Mouse (Mus musculus) brown adipose tissue, adult 24 weeks (tissue): ENCODE measurements around the gene Slc39a8. TPM values are rescaled to one million over a fixed set of nuclear protein-coding genes. Genes with fewer than 3 reads are reported as not detected.

Experiments used
- H3K27ac ChIP-seq: fragments of 200-500 bp; replicated peaks from 2 replicates; pipeline ENCODE4 v1.5.1; 2012; ENCODE audit warnings: low read depth, mild to moderate bottlenecking, low read length
- H3K4me1 ChIP-seq: fragments of 200-500 bp; 2 replicates; pipeline ENCODE4 v1.6.1; 2012; ENCODE audit warnings: low read length, mixed read lengths; ENCODE audit not compliant: control insufficient read depth, insufficient read depth, insufficient read length
- H3K4me3 ChIP-seq: fragments of 200-500 bp; 2 replicates; pipeline ENCODE4 v1.5.1; 2012; ENCODE audit warnings: low read depth, mild to moderate bottlenecking, low read length, moderate library complexity; ENCODE audit not compliant: insufficient read depth
- polyA plus RNA-seq: library from polyadenylated mRNA; stranded (reverse); fragments of >200 nt; gene quantifications from 2 replicates; pipeline ENCODE4 v1.2.4, GENCODE M21; 2012; ENCODE audit not compliant: missing spikeins, insufficient read depth, insufficient read length

Gene Slc39a8
- 1.4 and 2.9 TPM in 2 replicates for polyA plus RNA-seq

- Histone ChIP-seq H3K4me3 (peak within 1 kb of the TSS; percentile 69), H3K27ac (no peak within 1 kb of the TSS), H3K4me1 (no peaks in the 10 kb centered on the region)
These were observed at the start of gene Slc39a8 for GRCm38 (mm10) chr3:135825016-135825753. Gene Slc39a8, plus strand, starts transcription at chr3:135825279.

GRCm38 (mm10) chr3:135785065-135785464, 40.0 kb upstream of the Slc39a8 start:
- Histone ChIP-seq H3K27ac (no peak overlapping the region), H3K4me1 (no peaks in the 10 kb centered on the region), H3K4me3 (no peak overlapping the region)

DNA sequence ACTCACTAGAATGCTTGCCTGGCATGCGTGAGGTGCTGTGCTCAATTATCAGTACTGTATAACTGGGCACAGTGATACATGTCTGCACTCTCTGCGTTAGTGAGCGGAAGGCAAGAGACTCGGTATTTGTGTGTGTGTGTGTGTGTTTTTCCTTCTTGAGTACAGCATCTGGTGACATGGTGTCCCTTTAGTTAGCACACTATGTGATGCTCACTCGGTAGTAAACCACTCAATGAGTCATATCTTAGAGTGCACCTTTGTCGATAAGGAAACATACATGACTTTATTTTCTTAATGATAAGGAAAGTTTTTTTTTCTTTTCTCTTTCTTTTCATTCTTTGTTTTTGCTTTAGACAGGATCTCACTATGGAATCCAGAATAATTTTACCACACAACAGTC, 29.0 kb upstream of the Slc39a8 start:
- H3K4me1 ChIP-seq = no peaks in the 10 kb centered on the region
- H3K27ac ChIP-seq = no peak overlapping the region
- H3K4me3 ChIP-seq = no peak overlapping the region

DNA sequence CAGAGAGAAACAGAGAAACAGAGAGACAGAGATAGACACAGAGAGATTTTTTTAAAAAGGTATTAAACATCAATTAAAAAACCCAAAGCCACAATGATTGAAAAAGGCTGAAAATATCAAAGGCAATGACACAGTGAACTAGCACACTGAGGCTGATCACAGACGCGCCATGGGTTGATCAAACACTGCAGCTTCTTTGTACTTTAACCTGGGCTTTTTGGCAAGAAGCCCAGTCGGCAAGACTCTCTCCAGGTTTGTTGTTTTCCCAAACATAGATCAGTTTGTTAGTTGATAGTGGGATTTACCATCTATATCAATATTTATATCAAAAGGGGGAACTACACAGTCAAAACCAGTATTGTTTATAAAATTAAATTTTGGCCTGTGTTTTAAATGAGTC, 26.8 kb upstream of the Slc39a8 start:
- no peaks in the 10 kb centered on the region for H3K4me1 ChIP-seq
- no peak overlapping the region for H3K4me3 ChIP-seq
- H3K27ac ChIP-seq = no peak overlapping the region

DNA sequence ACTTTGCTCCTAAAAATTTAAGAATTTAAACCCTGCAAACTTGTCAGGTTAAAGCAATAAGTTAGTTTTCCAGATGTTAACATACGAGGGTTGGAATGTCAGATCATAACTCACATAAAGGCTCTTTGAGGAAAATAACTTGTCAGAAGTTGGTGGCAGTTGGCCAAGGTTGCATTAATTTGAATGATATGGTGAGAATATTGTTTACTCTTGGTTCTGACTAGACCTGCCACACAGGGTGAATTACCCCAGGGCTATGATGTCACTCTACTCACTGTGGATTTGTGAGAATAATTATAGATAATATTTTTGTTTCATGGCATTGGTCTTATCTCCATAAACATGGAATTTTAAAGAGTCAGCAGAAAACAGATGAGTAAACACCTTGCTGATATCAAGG, 26.4 kb upstream of the Slc39a8 start:
- no peaks in the 10 kb centered on the region for H3K4me1 ChIP-seq
- no peak overlapping the region for H3K27ac ChIP-seq
- H3K4me3 ChIP-seq = no peak overlapping the region

GRCm38 (mm10) chr3:135814665-135815064, 10.4 kb upstream of the Slc39a8 start:
- Histone ChIP-seq H3K27ac (no peak overlapping the region), H3K4me1 (no peaks in the 10 kb centered on the region), H3K4me3 (no peak overlapping the region)

- Histone ChIP-seq H3K4me3 (no peak overlapping the region), H3K4me1 (no peaks in the 10 kb centered on the region), H3K27ac (no peak overlapping the region)
These were observed 8.9 kb upstream of the Slc39a8 start for GRCm38 (mm10) chr3:135815973-135816727.

- Histone ChIP-seq H3K27ac (no peak overlapping the region), H3K4me1 (no peaks in the 10 kb centered on the region), H3K4me3 (no peak overlapping the region)
These were observed 8.0 kb upstream of the Slc39a8 start for GRCm38 (mm10) chr3:135817124-135817523.

- H3K4me3 ChIP-seq = no peak overlapping the region
- no peaks in the 10 kb centered on the region for H3K4me1 ChIP-seq
- H3K27ac ChIP-seq = no peak overlapping the region
These were observed 643 bp upstream of the Slc39a8 start for GRCm38 (mm10) chr3:135824436-135824835.

DNA sequence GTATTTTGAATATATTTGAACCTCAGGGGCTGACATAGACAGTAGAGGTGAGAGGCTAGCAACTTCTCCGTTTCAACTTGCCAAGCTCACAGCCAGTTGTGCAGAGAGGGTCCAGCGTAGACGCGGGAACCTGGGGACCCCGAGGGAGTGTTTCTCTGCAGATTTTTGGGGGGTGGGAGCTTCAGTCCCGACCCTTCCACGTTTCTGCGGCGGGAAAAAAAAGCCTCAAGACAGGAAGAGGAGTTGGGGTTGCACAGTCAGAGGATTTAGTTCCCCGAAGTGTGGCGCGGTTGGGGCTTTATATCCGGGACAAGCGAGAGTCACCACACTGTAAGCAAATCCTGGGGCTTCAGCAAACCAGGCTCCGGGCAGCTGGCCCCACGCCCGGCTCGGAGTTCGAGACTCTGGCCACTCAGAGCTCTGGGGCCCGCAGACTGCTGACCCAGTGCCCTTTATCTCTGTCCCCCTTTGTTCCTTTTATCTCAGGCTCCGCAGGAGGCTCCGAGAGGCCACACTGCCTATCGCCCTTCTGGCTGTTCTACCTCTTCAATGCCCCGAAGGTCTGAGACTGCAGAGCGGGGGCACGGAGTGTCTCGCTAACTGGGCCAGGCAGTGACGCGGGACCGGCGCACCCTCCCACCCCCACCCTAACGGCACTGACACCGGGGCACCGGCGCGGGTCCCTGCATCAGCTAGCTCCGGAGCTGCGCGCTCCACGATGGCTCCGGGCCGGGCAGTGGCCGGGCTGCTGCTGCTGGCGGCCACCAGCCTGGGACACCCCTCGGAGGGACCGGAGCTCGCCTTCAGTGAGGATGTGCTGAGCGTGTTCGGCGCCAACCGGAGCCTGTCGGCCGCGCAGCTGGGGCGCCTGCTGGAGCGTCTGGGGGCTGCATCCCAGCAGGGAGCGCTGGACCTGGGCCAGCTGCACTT, 940 bp downstream of the Slc39a8 start:
- H3K4me1 ChIP-seq = no peaks in the 10 kb centered on the region
- H3K27ac ChIP-seq = no peak overlapping the region
- H3K4me3 ChIP-seq = peak overlapping the region; percentile 69

DNA sequence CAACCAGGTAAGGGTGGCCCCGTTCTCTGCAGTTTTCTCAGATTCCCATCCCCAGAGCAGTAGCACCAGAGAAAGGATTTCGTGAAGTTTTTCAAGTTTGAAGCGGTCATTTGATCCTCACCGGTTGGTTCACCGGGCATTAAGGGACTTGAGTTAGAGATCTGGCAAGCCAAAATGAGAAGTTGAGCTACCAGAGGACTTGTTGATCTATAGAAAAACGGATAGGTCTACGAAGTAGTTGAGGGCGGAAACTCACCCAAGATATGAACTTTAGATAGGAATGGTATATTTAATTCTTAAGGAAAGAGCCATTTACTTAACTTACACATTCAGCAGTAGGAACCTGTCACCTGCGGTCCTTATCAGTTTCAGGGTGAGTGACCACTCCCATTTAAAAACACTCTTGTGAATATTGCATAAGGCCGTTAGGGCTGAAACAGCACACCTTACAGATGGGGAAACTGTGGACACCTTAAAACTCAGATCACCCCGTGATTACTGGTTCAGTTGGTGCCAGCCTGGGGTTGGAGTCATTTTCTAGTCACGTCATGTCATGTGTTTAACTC, 1.7 kb downstream of the Slc39a8 start:
- Histone ChIP-seq H3K27ac (no peak overlapping the region), H3K4me1 (no peaks in the 10 kb centered on the region), H3K4me3 (peak overlapping the region; percentile 69)

- Histone ChIP-seq H3K27ac (no peak overlapping the region), H3K4me3 (no peak overlapping the region), H3K4me1 (no peaks in the 10 kb centered on the region)
These were observed 2.9 kb downstream of the Slc39a8 start for GRCm38 (mm10) chr3:135828000-135828399.

DNA sequence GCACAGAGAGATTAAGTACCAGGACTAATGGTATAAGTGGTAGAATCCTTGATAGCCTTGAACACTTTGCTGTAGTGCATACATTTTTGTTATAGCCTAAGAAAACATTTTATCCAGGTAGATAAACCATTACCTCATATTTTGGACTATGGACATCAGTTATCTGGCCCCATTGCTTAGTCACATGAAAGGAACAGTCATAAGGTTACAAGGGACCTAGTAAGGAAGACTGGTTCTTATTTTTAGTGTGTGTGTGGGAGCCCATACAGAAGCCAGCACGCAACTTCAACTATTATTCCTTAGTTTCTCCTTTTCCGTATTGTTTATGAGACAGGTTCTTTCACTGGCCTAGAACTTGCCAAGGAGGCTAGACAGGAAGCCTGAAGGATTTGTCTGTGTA, 7.4 kb downstream of the Slc39a8 start:
- no peak overlapping the region for H3K4me3 ChIP-seq
- no peak overlapping the region for H3K27ac ChIP-seq
- no peaks in the 10 kb centered on the region for H3K4me1 ChIP-seq

DNA sequence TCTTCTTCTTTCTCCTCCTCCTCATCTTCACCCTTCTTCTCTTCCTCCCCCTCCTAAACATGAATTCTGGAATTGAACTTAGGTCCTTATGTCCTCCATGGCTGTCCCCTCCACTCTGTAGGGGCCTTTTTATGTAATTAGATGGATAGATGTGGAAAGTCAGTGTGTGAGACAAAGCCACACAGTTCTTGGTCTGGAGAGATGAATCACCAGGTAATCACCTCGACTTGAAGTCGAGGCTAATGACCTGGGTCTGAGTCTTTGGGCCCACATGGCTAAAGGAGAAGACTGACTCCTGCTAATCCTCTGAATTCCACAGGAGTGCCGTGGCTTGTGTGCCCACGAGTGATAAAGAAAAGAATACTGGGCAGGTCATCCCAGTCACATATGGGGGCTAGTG, 7.8 kb downstream of the Slc39a8 start:
- Histone ChIP-seq H3K4me3 (no peak overlapping the region), H3K27ac (no peak overlapping the region), H3K4me1 (no peaks in the 10 kb centered on the region)

DNA sequence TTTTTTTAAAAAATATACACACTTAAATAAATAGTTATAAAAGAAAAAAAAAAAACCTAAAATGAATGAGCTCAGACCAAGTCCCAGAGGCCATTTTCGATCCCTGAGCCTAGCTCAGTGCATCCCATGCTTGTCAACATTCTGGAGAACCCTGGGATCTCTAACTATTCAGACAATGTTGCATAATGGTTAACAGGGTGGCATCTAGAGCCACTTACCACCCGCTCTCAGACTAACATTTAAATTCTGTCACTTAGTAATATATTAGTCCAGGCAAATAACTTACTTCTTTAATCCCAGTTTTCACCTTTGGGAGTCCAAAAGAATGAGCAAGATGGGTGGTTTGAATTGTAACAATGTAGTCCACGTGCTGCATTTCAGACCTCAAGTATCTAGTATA, 9.9 kb downstream of the Slc39a8 start:
- Histone ChIP-seq H3K27ac (no peak overlapping the region), H3K4me3 (no peak overlapping the region), H3K4me1 (no peaks in the 10 kb centered on the region)
